Mouse (Mus musculus): Measurements from ENCODE around the gene Adh1.

DNA sequence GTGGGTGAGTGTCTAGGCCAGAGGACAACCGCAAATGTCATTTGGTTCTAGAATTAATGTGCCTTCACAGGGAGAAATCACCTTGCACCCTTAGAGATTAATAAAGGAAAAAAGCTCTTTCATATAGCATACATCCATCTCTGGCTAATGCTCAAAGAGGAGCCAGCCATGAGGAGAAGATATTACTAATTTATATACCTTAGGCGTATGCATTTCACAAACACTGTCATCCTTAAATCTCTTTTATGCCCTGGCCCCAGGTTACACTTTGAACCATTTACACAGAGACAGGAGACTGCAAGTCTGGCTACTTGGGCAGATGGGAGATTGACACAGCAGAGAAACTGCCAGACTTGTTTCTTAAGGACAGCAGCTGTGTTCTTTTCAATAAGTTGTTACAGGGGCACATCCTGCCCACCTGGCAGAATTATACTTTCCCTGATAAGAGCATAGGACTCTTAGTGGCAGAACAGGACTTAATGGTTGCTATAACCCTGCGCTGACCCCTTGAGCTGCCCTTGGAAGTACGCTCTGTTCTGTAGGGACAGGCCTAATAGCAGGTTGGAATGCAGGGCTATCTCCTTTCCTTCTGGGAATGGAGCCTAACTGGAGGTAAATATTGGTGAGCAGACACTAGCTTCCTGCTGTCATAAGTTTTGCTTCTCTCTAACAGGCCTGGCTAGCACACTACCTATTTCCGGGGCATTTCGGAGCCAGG, 43.1 kb downstream of the Adh1 start:
- TF ChIP-seq CTCF (IDR thresholded peaks at IDR 0.05; ENCODE audit: control insufficient read depth, insufficient read depth, low read length) (no peak), POLR2A (IDR thresholded peaks at IDR 0.05; ENCODE audit: borderline replicate concordance, control insufficient read depth, low read depth, low read length) (no peak)
